Mouse (Mus musculus) left cerebral cortex, postnatal 4 days (tissue): ENCODE measurements around the gene Arl16. TPM values are rescaled to one million over a fixed set of nuclear protein-coding genes. Genes with fewer than 3 reads are reported as not detected.
A peak's percentile ranks its signal among the peaks of the same experiment; 100 is the strongest.

Experiments used
- DNase-seq: peaks from one replicate; pipeline ENCODE4 v3.0.0-alpha.2; 2022
- intact Hi-C: fragments of 180-260 bp; cut with DNase I; formaldehyde crosslinking; loops from one replicate; pipeline ENCODE4 v1.15.1; 2025
- total RNA-seq, 2 experiments: library from RNA; stranded (reverse); gene quantifications; 2 replicates each; pipeline ENCODE4 v1.2.3; 2021

The Arl16 gene
- total RNA-seq, 2 experiments from 2014 or later = 43.9 to 46.0 TPM

DNA sequence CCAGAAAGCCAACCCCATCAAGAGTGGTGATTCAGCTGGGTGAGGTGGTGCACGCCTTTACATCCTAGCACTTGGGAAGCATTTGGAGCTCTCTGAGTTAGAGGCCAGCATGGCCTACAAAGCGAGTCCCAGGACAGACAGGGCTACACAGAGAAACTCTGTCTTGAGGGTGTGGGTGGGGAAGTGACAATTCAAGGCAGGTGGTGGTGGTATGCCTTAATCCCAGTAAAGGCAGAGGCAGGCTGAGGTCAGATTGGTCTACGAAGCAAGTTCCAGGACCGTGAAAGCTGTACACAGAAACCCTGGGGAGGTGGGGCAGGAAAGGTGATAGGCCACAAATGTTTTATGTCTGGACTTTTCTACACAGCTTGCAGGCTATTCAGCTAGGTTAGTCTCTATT is 12.4 kb downstream of the Arl16 start:
- intact Hi-C loops = no loop called here
- DNase-seq = no peak

DNA sequence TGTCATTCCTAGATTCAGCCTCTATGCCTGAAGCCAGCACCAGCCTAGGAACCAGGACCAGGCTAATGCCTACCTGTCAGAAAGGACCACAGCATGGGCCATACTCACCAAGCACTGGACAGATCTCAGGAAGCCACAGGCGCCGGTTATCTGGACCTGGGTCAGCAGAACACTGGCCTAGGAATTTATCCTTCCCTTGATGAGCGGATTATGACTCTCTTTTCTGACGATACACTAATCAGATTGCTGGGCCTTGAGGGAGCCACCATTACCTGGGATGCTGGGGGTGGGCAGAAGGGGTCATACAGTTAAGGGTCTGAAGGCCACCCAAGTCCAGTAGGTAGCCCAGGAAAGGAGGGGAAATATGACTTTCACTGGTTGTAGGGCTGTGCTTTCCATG is 14.1 kb downstream of the Arl16 start, which contains the start of gene Pde6g:
Gene Pde6g, minus strand, starts transcription at position 195 of the 400 bp plus-strand sequence.
- intact Hi-C loops = no loop called here
- no peak for DNase-seq

DNA sequence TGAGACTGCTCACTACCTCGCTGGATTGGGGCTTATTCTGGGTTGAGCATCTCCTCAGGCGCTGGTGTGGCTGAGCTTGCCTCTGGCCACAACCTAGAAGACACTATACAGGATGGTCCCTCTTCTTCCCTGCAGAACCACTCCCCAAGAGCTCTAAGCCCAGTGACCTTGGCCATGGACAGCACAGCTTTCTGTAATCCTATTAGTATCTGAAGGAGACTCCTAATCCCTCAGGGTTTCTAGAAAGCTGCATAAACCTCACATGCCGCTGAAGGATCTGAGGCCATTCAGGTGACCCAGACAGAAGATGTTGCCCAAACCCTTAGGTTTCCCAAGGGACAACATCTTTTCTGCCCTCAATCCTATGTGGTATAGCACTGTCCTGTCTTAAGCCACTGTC is 15.2 kb downstream of the Arl16 start:
- intact Hi-C loops = no loop called here
- no peak for DNase-seq

DNA sequence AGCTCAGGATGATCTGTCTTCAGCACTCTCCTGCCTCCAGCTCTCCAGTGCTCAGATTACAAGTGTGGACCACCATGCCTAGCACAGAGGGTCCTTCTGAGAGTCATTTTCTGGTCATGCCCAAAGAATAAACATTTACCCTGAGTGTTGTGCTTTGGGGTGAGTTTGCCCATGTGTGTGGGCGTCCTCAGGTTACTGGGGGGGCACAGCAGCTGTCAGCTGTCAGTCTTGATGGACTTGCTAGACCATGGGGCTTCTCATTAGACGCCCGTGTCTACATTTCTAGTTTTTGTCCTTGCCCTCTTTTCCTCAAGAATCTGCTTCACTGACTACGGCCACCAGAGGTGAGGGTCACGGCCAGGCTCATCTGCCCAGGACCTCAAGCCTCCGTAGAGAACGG is 20.2 kb downstream of the Arl16 start:
- DNase-seq = no peak
- intact Hi-C loops = no loop called here

DNA sequence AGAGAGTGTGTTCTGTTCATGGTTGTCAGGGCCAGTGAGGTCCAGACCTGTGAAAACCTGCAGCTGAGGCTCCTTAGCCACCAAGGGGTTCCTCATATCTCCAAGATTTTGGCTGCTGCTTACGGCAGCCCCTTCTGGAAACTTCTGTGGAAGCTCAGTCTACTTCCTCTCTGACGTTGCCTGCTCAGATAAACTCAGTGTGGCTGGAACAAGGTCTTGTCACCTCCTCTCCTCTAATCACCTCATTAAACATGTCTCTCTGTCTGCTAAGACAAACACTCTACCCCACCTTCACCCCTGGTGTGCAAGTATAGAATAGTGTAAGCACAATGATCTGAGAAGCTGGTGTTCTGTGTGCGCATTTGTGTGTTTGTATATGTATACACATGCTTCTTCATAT is 21.9 kb downstream of the Arl16 start:
- DNase-seq = no peak
- intact Hi-C loops = no loop called here

DNA sequence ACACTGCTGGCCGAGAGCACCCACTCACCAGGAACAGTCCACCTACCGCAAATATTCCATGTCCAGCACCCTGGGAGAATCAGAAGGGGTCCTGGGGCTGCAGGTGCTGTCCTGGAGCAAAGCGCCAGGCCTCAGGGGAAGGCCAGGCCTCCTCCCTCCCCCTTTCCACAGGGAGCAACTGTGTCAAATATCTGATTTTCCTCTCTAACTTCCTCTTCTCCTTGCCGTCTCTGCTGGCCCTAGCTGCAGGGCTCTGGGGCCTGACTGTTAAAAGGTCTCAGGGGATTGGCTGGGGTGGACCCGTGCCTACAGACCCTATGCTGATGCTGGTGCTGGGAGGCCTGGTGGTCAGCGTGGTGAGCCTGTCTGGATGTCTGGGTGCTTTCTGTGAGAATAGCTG is 23.3 kb downstream of the Arl16 start:
- intact Hi-C loops = no loop called here
- DNase-seq = no peak

DNA sequence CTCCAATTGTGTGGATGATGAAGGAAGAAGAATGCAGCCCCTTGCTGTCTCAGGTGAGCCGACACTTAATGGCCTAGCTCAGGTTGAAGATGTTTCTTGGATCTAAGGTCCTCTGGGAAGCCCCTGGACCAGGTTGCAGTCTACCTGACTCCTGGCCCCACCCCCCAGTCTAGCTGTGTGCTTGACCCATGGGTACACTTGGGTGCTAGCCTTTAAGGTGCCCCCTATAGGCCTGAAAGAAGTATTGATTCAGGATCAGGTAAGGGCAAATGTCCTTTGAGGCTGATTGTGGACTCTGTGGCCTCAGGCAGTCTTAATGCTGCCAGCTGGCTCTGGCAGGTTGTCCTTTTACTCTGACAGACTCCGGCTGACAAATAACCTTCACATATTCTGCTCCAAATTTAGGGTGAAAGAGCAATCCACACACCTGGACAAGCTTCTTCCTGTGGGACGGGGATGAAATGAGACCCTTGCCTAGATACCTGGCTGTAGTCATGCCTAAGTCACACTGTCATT is 24.6 kb downstream of the Arl16 start:
- no peak for DNase-seq
- intact Hi-C loops = no loop called here

DNA sequence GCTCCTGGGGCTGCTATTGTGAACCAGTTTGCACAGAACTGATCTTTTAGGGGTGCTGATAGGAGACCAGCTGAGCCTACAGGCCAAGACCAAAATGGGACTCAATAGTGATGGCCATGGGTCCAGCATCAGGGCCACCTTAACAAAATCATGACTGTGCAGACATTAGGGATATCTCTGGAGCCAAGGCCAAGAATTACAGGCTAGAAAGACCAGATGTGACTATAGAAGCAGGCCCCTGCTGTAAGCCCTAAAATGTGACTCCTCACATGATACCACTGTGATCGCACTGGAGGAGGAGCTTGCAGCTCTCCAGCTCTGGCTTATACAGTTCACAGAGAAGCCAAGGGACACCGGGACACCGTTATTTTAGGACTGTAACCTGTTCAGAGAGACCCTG is 25.1 kb downstream of the Arl16 start, which contains the start of gene Tspan10:
Gene Tspan10, plus strand, starts transcription at position 301 of the 400 bp plus-strand sequence.
- no peak for DNase-seq
- intact Hi-C loops = no loop called here

DNA sequence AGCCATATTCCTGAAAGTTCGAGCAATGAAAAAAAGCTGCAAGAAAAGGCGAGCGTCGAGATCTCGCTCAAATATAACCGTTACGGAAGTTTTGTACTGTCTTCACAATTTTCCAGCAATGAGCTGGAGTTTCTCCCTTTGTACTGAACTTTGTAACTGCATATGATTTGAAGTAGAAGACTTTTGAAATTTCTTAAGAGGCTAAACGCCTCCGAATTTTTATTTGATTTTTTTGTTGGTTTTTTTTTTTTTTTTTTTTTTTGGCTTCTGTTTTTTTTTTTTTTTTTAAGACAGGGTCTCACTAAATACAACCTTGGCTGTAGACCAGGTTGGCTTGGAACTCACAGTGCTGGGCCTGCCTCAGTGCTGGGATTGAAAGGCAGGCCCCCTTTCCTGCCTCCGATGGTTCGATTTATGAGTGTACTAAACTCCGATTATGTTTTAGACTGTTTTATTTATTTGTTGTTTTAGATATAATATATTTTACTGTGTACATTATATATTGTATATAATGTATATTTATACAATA is 29.5 kb downstream of the Arl16 start:
- intact Hi-C loops = loop anchor here (5.0 kb wide), 1 partner anchor 36 kb away; no protein-coding TSS in a partner anchor
- no peak for DNase-seq

DNA sequence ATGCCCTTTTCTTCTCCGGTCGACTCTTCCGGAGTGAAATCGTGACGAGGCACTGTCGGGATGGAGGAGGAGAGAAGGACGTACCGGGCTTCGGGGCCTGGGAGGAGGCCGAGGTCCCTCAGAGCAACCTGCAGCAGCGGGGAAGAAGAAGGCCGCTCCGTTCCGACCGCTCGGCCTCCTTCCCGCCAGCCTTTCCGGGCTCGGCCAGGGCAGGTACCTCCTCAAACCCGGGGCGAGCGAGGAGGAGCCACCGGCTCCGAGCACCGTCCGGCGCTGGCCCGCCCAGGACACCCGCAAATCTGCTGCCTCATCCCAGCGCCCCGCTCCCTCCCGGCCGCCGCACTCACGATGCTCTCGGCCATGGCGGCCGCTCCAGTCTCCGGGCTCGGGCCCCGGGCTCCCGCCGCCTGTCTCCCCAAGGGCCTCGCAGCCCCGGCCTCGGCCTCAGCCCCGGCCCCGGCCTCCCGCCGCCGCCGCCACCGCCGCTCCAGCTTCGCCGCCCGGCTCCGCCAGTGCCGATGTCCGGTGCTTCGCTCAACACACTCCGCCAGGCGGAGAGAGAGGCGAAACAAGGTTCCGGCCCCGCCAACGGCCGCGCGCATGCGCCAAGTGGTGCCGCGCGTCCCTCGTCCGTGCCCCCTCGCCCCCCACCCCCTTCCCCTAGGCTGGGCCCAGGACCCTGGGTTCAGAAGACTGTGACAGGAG is 30.1 kb downstream of the Arl16 start, which contains the start of gene Nploc4:
Gene Nploc4, minus strand, starts transcription at position 557 of the 705 bp plus-strand sequence.
- intact Hi-C loops = loop anchor here (5.0 kb wide), 1 partner anchor 35 kb away; no protein-coding TSS in a partner anchor
- peak; percentile 91 for DNase-seq

DNA sequence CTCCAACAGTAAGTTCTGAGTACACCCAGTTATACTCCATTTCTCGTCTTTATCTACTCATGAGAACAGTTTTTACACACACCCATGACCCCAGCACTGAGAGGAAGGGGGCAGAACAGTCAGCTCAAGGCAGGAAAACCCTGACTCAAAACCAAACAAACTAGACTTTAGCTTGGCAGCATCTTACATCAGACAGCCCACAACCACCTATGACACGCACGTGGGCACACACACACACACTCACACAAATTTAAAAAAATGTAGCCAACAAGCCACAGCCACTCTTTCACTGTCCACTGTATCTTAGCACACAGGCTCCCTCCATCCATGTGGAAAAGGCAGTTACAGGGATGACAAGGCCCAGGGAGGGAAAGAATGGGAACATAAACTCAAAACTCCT is 40.7 kb downstream of the Arl16 start:
- no peak for DNase-seq
- intact Hi-C loops = no loop called here

DNA sequence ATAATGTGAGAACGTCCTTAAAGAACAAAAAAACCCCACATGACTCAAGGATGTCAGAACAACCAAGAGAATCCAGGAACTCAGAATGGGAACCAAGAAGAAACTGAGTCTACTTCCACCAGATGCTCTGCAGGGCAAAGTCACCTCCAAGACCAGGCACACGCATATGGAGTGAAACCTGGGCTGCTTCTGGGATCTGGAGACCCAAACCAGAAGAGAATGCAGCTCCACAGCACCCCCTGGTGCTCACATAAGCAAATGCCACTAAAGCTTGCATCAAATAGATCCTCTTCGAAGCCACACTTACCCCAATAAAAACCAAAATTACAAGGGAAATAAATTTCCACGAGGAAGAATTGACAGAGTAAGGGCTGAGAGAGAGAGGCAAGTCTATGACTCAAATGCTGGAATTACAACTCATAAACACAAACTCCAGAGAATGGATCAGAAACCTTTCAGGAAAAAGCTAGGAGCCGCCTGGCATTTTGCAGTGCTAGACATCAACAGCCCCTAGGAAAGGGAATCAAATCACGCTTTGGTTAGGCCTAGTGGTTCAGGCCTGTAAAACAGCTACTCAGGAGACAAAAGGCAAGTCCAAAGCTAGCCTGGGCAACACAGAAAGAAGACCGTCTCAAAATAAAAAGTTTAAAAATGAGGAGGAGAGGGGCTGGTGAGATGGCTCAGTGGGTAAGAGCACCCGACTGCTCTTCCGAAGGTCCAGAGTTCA is 43.7 kb downstream of the Arl16 start:
- peak; percentile 72 for DNase-seq
- intact Hi-C loops = no loop called here

DNA sequence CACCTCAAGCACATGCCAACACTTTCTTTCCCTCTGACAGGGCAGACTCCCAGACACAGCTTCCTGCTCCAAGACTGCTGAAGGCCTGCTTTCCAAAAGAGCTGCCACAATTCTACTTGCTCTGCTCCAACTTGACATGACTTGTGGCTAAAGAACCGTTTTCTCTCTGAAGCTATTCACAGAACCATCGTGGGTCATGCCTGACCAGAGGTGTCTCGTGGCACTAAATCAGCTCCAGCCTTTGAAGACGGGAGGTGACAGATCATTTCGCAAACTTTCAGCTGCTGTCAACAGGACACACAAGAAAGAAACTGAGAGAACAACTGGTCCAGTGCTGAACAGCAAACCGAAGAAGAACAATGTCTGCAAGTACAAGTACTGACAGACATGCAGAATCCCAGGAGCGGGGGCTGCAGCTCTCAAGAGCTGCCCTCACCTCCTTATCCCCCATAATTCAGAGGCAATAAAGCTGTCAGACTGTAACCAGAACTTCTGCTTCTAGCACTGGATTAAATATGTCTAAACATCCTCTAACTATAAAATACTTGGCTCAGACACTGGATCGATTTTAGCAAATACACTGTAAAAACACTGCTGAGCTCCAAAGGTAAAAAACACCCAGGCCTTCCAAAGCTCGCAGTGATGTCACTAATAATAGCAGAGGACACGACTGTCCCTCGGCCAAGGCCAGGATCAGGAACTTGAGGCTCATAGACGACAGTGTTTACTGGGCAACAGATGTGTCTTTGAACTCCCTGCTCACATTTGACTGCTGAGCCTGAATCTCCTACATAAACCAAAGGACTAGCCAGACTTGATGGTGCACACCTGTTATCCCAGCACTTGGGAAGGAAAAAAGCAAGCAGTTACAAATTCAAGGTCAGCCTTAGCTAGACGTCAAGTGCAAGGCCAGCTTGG is 44.5 kb downstream of the Arl16 start:
- intact Hi-C loops = no loop called here
- no peak for DNase-seq

DNA sequence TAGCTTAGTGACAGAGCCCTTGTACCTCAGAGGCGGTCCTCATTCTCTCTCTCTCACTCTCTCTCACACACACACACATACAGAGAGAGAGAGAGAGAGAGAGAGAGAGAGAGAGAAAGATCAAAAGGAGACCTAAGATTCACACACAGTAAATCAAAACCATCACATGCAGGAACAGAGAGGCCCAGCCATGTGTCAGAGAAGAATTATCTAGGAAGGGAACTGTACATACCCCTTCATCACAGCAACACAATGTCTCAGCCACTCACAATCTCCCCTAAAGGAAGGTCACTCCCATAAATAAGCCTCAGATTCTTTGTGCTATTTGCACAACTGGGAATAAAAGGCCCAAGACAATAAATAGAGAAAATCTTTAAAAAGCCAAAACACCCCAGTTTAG is 48.8 kb downstream of the Arl16 start:
- no peak for DNase-seq
- intact Hi-C loops = no loop called here

DNA sequence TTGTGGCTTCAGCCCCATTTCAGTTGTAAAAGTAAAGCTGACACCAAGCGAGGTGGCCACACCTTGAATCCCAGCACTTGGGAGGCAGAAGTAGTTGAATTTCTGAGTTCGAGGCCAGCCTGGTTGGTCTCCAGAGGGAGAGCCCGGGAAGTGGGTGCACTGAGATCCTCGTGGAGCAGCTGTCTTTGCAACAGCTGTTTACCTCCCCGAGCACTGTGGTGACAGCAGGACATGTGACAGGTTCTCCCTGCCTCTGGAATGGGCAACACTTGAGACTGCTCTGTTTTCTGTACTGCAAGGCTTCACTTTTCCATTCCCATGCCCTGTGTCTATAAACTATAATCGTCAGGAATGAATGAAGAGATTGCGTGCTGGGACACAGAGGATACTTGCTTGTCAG is 49.6 kb downstream of the Arl16 start:
- no peak for DNase-seq
- intact Hi-C loops = no loop called here

Other genes with a start within 250 kb of the Arl16 start
- 10 to 100 TPM; 36.5 to 39.5 TPM for gene Bahcc1, start 234.7 kb downstream of the Arl16 start, total RNA-seq
- 1,000 to 10,000 TPM; 3,514 to 3,537 TPM for gene Actg1, start 119.1 kb downstream of the Arl16 start, total RNA-seq
- gene Fscn2, start 106.1 kb downstream of the Arl16 start, total RNA-seq = under 1 TPM; 0.42 to 0.44 TPM
- gene Faap100, start 88.8 kb downstream of the Arl16 start, total RNA-seq = 100 to 1,000 TPM in 1 of 2 experiments, 10 to 100 TPM in 1; 94.5 to 100 TPM
- gene Nploc4, start 29.9 kb downstream of the Arl16 start, total RNA-seq = 10 to 100 TPM; 63.8 to 66.2 TPM
- gene Tspan10, start 25.0 kb downstream of the Arl16 start, total RNA-seq = 10 to 100 TPM in 1 of 2 experiments, under 1 TPM in 1; 0.77 to 13.3 TPM
- gene Pde6g, start 14.1 kb downstream of the Arl16 start, total RNA-seq = under 1 TPM; 0.22 to 0.32 TPM
- gene Oxld1, start 9.5 kb downstream of the Arl16 start, total RNA-seq = 1 to 10 TPM; 7.9 to 9.6 TPM
- gene Ccdc137, start 9.5 kb downstream of the Arl16 start, total RNA-seq = 10 to 100 TPM; 21.2 to 24.6 TPM
- gene Mrpl12, start 17.0 kb upstream of the Arl16 start, total RNA-seq = 10 to 100 TPM; 74.4 to 74.5 TPM
- 10 to 100 TPM; 27.2 to 27.6 TPM for gene Slc25a10, start 24.2 kb upstream of the Arl16 start, total RNA-seq
- gene Gcgr, start 63.1 kb upstream of the Arl16 start, total RNA-seq = under 1 TPM in 1 of 2 experiments, not detected in 1; 0.18 TPM
- gene Mcrip1, start 82.1 kb upstream of the Arl16 start, total RNA-seq = 100 to 1,000 TPM; 105 to 113 TPM
- gene Ppp1r27, start 83.5 kb upstream of the Arl16 start, total RNA-seq = not detected
- 100 to 1,000 TPM; 187 to 203 TPM for gene P4hb, start 105.6 kb upstream of the Arl16 start, total RNA-seq
- gene Arhgdia, start 114.0 kb upstream of the Arl16 start, total RNA-seq = 100 to 1,000 TPM; 351 to 368 TPM
- gene Alyref, start 130.8 kb upstream of the Arl16 start, total RNA-seq = 100 to 1,000 TPM; 111 to 113 TPM
- gene Anapc11, start 130.8 kb upstream of the Arl16 start, total RNA-seq = 100 to 1,000 TPM; 113 to 115 TPM
- 1 to 10 TPM in 1 of 2 experiments, not detected in 1; 1.4 TPM for gene Npb, start 140.9 kb upstream of the Arl16 start, total RNA-seq
- gene Pcyt2, start 150.3 kb upstream of the Arl16 start, total RNA-seq = 100 to 1,000 TPM; 144 to 168 TPM
- 10 to 100 TPM; 37.5 to 38.0 TPM for gene Sirt7, start 157.6 kb upstream of the Arl16 start, total RNA-seq
- gene Mafg, start 166.0 kb upstream of the Arl16 start, total RNA-seq = 10 to 100 TPM; 83.3 to 85.8 TPM
- 1 to 10 TPM; 6.1 to 8.3 TPM for gene Pycr1, start 176.2 kb upstream of the Arl16 start, total RNA-seq
- 1 to 10 TPM; 1.0 to 2.9 TPM for gene Myadml2, start 180.6 kb upstream of the Arl16 start, total RNA-seq
- 1 to 10 TPM; 4.7 to 7.8 TPM for gene Notum, start 193.6 kb upstream of the Arl16 start, total RNA-seq
- gene Aspscr1, start 205.4 kb upstream of the Arl16 start, total RNA-seq = 10 to 100 TPM; 79.1 TPM
- gene Cenpx, start 246.1 kb upstream of the Arl16 start, total RNA-seq = 10 to 100 TPM; 31.2 to 35.1 TPM
- gene Lrrc45, start 246.3 kb upstream of the Arl16 start, total RNA-seq = 10 to 100 TPM; 76.4 to 78.9 TPM